Comparison of ENCODE assay signal across 8 mouse cellular contexts in the genomic region with DNA sequence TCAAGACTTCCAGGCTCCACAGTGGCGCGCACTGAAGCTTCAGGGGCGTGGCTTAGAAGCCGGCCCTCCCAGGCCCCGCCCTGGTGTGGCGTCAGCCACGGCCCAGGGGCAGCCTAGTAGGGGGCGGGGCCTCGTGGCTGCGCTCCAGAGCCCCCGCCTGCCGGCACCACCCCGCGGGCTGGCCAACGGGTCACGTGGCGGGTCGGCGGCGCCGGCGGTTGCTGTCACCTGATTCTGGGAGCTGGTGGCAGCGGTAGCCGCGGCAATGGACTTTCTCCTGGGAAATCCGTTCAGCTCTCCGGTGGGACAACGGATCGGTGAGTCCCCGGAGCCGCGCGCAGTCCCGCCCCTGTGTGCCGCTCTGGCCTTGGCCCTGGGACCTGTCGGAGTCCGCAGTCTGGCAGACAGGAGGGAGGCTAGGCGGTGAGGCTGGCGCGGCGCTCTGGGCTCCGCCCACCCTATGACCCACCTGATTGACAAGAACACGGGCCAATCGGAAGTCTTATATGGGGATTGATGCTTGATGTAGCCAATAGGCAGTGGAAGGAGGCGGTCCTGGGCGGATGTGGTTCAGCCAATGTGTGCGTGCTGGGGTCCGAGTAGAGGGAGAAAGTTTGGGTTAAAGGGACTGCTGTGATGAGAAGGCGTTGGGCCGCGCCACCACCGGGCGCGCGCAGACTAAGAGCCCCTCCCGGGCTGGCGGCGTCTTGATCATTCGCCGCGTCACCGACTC. TPM values are rescaled to one million over a fixed set of nuclear protein-coding genes. Genes with fewer than 3 reads are reported as not detected.
DNase-seq lines count a peak whose midpoint lies in the region; ATAC-seq and TF ChIP-seq lines count a peak whose summit lies in the region.

TSS of gene Tom1 (plus strand) at position 195 of the 733 bp plus-strand sequence.

- no peak for TF ChIP-seq RAD21 in MEL (IDR thresholded peaks at IDR 0.05; ENCODE audit: low read depth, low read length)

- peak within 1 kb of the TSS; percentile 64 to 74 for H3K4me3 ChIP-seq in MEL (ENCODE audit: control insufficient read depth in 1 of 2, insufficient read depth in 1 of 2, low read depth in 2 of 2, low read length in 2 of 2)
- H3K4me3 ChIP-seq in cerebellum, adult 2 months (replicated peaks; ENCODE audit: insufficient read depth, low read depth, low read length) = peak within 1 kb of the TSS; percentile 81
- H3K4me3 ChIP-seq in forebrain, postnatal 0 days (ENCODE audit: low read depth, low read length) = peak within 1 kb of the TSS; percentile 65
- peak within 1 kb of the TSS; percentile 72 for H3K4me3 ChIP-seq in lung, embryonic 15.5 days

- peak within 1 kb of the TSS; percentile 86 for H3K4me2 ChIP-seq in forebrain, postnatal 0 days (ENCODE audit: low read depth)
- H3K4me2 ChIP-seq in lung, embryonic 15.5 days = peak within 1 kb of the TSS; percentile 77

- H3K4me1 ChIP-seq in MEL (ENCODE audit: control insufficient read depth in 1 of 2, insufficient read depth in 2 of 2, low read length in 2 of 2) = peaks cover 3 to 9% of the 10 kb centered on the region in 2 experiments; a peak in 3 of 4 replicates
- H3K4me1 ChIP-seq in cerebellum, adult 2 months (ENCODE audit: control insufficient read depth, insufficient read depth, low read length) = peaks cover 5% of the 10 kb centered on the region; the same call in 1 of the 2 replicates
- peaks cover 6% of the 10 kb centered on the region; the same call in 1 of the 2 replicates for H3K4me1 ChIP-seq in forebrain, postnatal 0 days (ENCODE audit: insufficient read depth)
- H3K4me1 ChIP-seq in lung, embryonic 15.5 days = peaks cover 10% of the 10 kb centered on the region

- TF ChIP-seq EP300 in MEL (IDR thresholded peaks at IDR 0.05; ENCODE audit: low read depth in 1 of 2, low read length in 2 of 2) = no peak

- H3K27me3 ChIP-seq in MEL (ENCODE audit: control insufficient read depth in 1 of 2, insufficient read depth in 2 of 2, low read length in 2 of 2) = no peaks in the 10 kb centered on the region
- no peaks in the 10 kb centered on the region for H3K27me3 ChIP-seq in cerebellum, adult 2 months (ENCODE audit: control insufficient read depth, insufficient read depth, low read length)
- no peaks in the 10 kb centered on the region for H3K27me3 ChIP-seq in forebrain, postnatal 0 days (ENCODE audit: insufficient read depth, low read length)
- H3K27me3 ChIP-seq in lung, embryonic 15.5 days = no peaks in the 10 kb centered on the region

- H3K9me3 ChIP-seq in MEL (replicated peaks; ENCODE audit: insufficient read depth, low read length) = no peaks in the 10 kb centered on the region
- no peaks in the 10 kb centered on the region for H3K9me3 ChIP-seq in forebrain, postnatal 0 days (ENCODE audit: low read length)
- H3K9me3 ChIP-seq in lung, embryonic 15.5 days = no peaks in the 10 kb centered on the region

- peaks cover 2 to 16% of the 10 kb centered on the region in 2 experiments for H3K36me3 ChIP-seq in MEL (ENCODE audit: control insufficient read depth in 1 of 2, insufficient read depth in 2 of 2, low read length in 2 of 2)
- peaks cover 21% of the 10 kb centered on the region for H3K36me3 ChIP-seq in forebrain, postnatal 0 days (ENCODE audit: insufficient read depth)
- H3K36me3 ChIP-seq in lung, embryonic 15.5 days = peaks cover 20% of the 10 kb centered on the region

- peak; percentile 49 to 62; a peak in 3 of 4 replicates for TF ChIP-seq POLR2A in MEL (IDR thresholded peaks at IDR 0.05; ENCODE audit: control insufficient read depth in 1 of 2, insufficient read depth in 1 of 2, low read depth in 1 of 2, low read length in 2 of 2, poor library complexity in 1 of 2)
- TF ChIP-seq POLR2A in cerebellum, adult 2 months (IDR thresholded peaks at IDR 0.05; ENCODE audit: borderline replicate concordance, insufficient read depth, low read length) = peak; percentile 31; the same call in 1 of the 2 replicates

- no peak for TF ChIP-seq CTCF in MEL (IDR thresholded peaks at IDR 0.05 in 2 of 3, conservative IDR thresholded peaks at IDR 0.05 in 1 of 3; ENCODE audit: control insufficient read depth in 1 of 3, insufficient read depth in 1 of 3, low read depth in 2 of 3, low read length in 3 of 3, poor library complexity in 1 of 3, severe bottlenecking in 1 of 3)
- no peak for TF ChIP-seq CTCF in cerebellum, adult 2 months (IDR thresholded peaks at IDR 0.05; ENCODE audit: borderline replicate concordance, insufficient read depth, low read depth, low read length)
- TF ChIP-seq CTCF in forebrain, postnatal 0 days (IDR thresholded peaks at IDR 0.05; ENCODE audit: low read depth) = no peak

- H3K27ac ChIP-seq in MEL (ENCODE audit: control insufficient read depth, low read depth, low read length) = peak within 1 kb of the TSS; percentile 71
- peak within 1 kb of the TSS; percentile 82 for H3K27ac ChIP-seq in cerebellum, adult 2 months (ENCODE audit: insufficient read depth, low read length)
- peak within 1 kb of the TSS; percentile 79 for H3K27ac ChIP-seq in forebrain, postnatal 0 days (ENCODE audit: low read depth, low read length)
- peak within 1 kb of the TSS; percentile 84 for H3K27ac ChIP-seq in lung, embryonic 15.5 days

- H3K79me2 ChIP-seq in MEL (ENCODE audit: control insufficient read depth, insufficient read depth, low read length, poor library complexity) = peaks cover 3% of the 10 kb centered on the region; the same call in 1 of the 2 replicates

- under 1% methylated on average over 62 of the region's 62 CpGs for WGBS in cerebellum, adult 2 months
- 1% methylated on average over 60 of the region's 62 CpGs for WGBS in forebrain, postnatal 0 days
- under 1% methylated on average over 60 of the region's 62 CpGs for WGBS in lung, embryonic 15.5 days

- peak within 1 kb of the TSS; percentile 76 for H3K9ac ChIP-seq in MEL (ENCODE audit: control insufficient read depth, low read depth, low read length, poor library complexity, severe bottlenecking)
- peak within 1 kb of the TSS; percentile 69 for H3K9ac ChIP-seq in forebrain, postnatal 0 days
- peak within 1 kb of the TSS; percentile 58 for H3K9ac ChIP-seq in lung, embryonic 15.5 days

- DNase-seq in MEL (ENCODE audit: low read depth, low spot score) = peak; percentile 98
- peak; percentile 97 to 100 for DNase-seq in cerebellum, adult 2 months
- peak; percentile 100 for DNase-seq in forebrain, postnatal 0 days
- peak; percentile 99 for DNase-seq in heart, postnatal 4 days
- peak; percentile 97 to 99 for DNase-seq in layer of hippocampus, adult 8-10 months (ENCODE audit: low spot score in 2 of 2)
- peak; percentile 94 for DNase-seq in ovary, adult 18-20 months (ENCODE audit: low spot score)
- DNase-seq in thymus, postnatal 0 days (ENCODE audit: low spot score) = peak; percentile 98

- peak; percentile 99 for ATAC-seq in forebrain, postnatal 0 days
- peak; percentile 98 for ATAC-seq in lung, embryonic 15.5 days (ENCODE audit: borderline replicate concordance, extremely low read depth, low FRiP score, low TSS enrichment)

TF ChIP-seq in MEL, 35 proteins besides CTCF, POLR2A, EP300 and RAD21 (continues in another document):
- TF ChIP-seq ZC3H11A (IDR thresholded peaks at IDR 0.05; ENCODE audit: low read depth, low read length) (no peak), HCFC1 (IDR thresholded peaks at IDR 0.05; ENCODE audit: low read depth, low read length) (peak; percentile 73; the same call in 1 of the 2 replicates), ZKSCAN1 (IDR thresholded peaks at IDR 0.05; ENCODE audit: low read depth, low read length) (no peak), MYB (IDR thresholded peaks at IDR 0.05; ENCODE audit: low read depth, low read length) (no peak), NRF1 (IDR thresholded peaks at IDR 0.05; ENCODE audit: insufficient read depth, low read depth, low read length, poor library complexity, severe bottlenecking) (peak; percentile 42; the same call in 1 of the 2 replicates), SIN3A (IDR thresholded peaks at IDR 0.05; ENCODE audit: low read length) (peak; percentile 92), RCOR1 (IDR thresholded peaks at IDR 0.05; ENCODE audit: low read depth, low read length) (no peak), ZMIZ1 (IDR thresholded peaks at IDR 0.05; ENCODE audit: low read depth, low read length) (peak; percentile 58; the same call in 1 of the 2 replicates), MEF2A (IDR thresholded peaks at IDR 0.05; ENCODE audit: extremely low read depth, insufficient replicate concordance, low read depth, low read length, poor library complexity, severe bottlenecking) (no peak), POLR2AphosphoS5 (IDR thresholded peaks at IDR 0.05; ENCODE audit: borderline replicate concordance, low read depth, low read length) (no peak), TAL1 (IDR thresholded peaks at IDR 0.05; ENCODE audit: low read length) (no peak), NELFE (IDR thresholded peaks at IDR 0.05; ENCODE audit: low read depth, low read length) (peak; percentile 62), GATA1 (IDR thresholded peaks at IDR 0.05; ENCODE audit: low read depth, low read length) (no peak), USF2 (IDR thresholded peaks at IDR 0.05; ENCODE audit: borderline replicate concordance in 1 of 2, insufficient read depth in 1 of 2, low read depth in 1 of 2, low read length in 2 of 2) (peak in 1 of 2 experiments; percentile 78; a peak in 2 of 4 replicates), ELF1 (IDR thresholded peaks at IDR 0.05; ENCODE audit: low read depth, low read length) (no peak), UBTF (IDR thresholded peaks at IDR 0.05; ENCODE audit: borderline replicate concordance, insufficient read depth, low read depth, low read length) (no peak), ZNF384 (IDR thresholded peaks at IDR 0.05; ENCODE audit: low read depth, low read length) (no peak), ETS1 (IDR thresholded peaks at IDR 0.05; ENCODE audit: low read depth, low read length) (0 out of 2 replicates have a peak, but pooled peaks have one; percentile 34), MAX (IDR thresholded peaks at IDR 0.05; ENCODE audit: low read length) (peak; percentile 86), JUND (IDR thresholded peaks at IDR 0.05; ENCODE audit: low read depth, low read length) (no peak), TCF12 (IDR thresholded peaks at IDR 0.05; ENCODE audit: low read depth, low read length) (peak; percentile 35; the same call in 1 of the 2 replicates)

RNA-seq across cellular contexts. Expression of gene Tom1, which starts in this region (rescaled TPM):
- 17.6 and 18.0 TPM in 2 replicates for total RNA-seq in MEL (2012; rRNA removed)
- 10 to 100 TPM in 1 of 2 experiments, not detected in 1; 32.6 TPM for polyA plus RNA-seq in MEL (2012; ENCODE audit: insufficient read depth in 1 of 2, insufficient read length in 2 of 2, low read depth in 1 of 2, low replicate concordance in 2 of 2, missing spikeins in 1 of 2)
- polyA plus RNA-seq in cerebellum, adult 2 months (2012; rRNA removed) = 48.4 and 51.8 TPM in 2 replicates
- 21.8 and 24.6 TPM in 2 replicates for total RNA-seq in forebrain, postnatal 0 days (2014; rRNA removed)
- 30.6 and 35.9 TPM in 2 replicates for polyA plus RNA-seq in forebrain, postnatal 0 days (2015; fragmentation: Nextera tagmentation; extraction: Ambion mirVana)
- total RNA-seq in heart, postnatal 4 days (2021) = 10 to 100 TPM; 70.7 to 73.3 TPM
- total RNA-seq in layer of hippocampus, adult 8-10 months (2022) = 10 to 100 TPM; 33.4 to 45.8 (median 37.3) TPM
- 20.6 and 21.1 TPM in 2 replicates for polyA plus RNA-seq in lung, embryonic 15.5 days (2015; fragmentation: Nextera tagmentation; extraction: Ambion mirVana)
- 18.8 and 21.3 TPM in 2 replicates for polyA plus RNA-seq in thymus, postnatal 0 days (2015; fragmentation: Nextera tagmentation; extraction: Ambion mirVana)

Comparison
In these comparisons a context has a peak if more than half of its experiments do, and no peak if none do; other contexts are left out.
1. Peak in every context shown above with its lines: DNase-seq, ATAC-seq, H3K4me3 ChIP-seq and H3K27ac ChIP-seq.